Mouse (Mus musculus) CH12.LX (cell line): ENCODE measurements around the gene Haus4.

Source experiments
- BHLHE40 ChIP-seq: IDR thresholded peaks from 2 replicates; pipeline ENCODE4 v1.6.1; 2011; ENCODE audit warnings: mild to moderate bottlenecking, low read depth, low read length, improper control_type of control experiment
- CHD1 ChIP-seq: IDR thresholded peaks from 2 replicates; pipeline ENCODE4 v1.6.1; 2012; ENCODE audit warnings: low read depth, low read length, improper control_type of control experiment, inconsistent platforms
- CTCF ChIP-seq, 2 experiments: IDR thresholded peaks in 1 of 2; conservative IDR thresholded peaks in 1 of 2; 2 replicates each; pipeline ENCODE4 v1.5.1; 2011 to 2012; ENCODE audit warnings: low read depth in 2 of 2, low read length in 2 of 2, improper control_type of control experiment in 1 of 2, inconsistent platforms in 1 of 2, mild to moderate bottlenecking in 1 of 2, moderate library complexity in 1 of 2
- E2F4 ChIP-seq: IDR thresholded peaks from 2 replicates; pipeline ENCODE4 v1.6.1; 2011; ENCODE audit warnings: low read depth, low read length, improper control_type of control experiment; ENCODE audit not compliant: insufficient replicate concordance
- EP300 ChIP-seq: IDR thresholded peaks from 2 replicates; pipeline ENCODE4 v1.6.1; 2011; ENCODE audit warnings: low read length, improper control_type of control experiment
- HCFC1 ChIP-seq: IDR thresholded peaks from 2 replicates; pipeline ENCODE4 v1.6.1; 2012; ENCODE audit warnings: low read depth, mild to moderate bottlenecking, inconsistent platforms, low read length, improper control_type of control experiment
- JUN ChIP-seq: IDR thresholded peaks from 2 replicates; pipeline ENCODE4 v1.6.1; 2011; ENCODE audit warnings: low read depth, mild to moderate bottlenecking, low read length, improper control_type of control experiment, moderate library complexity; ENCODE audit not compliant: insufficient read depth
- MAFK ChIP-seq: IDR thresholded peaks from 2 replicates; pipeline ENCODE4 v1.6.1; 2011; ENCODE audit warnings: low read length, improper control_type of control experiment; ENCODE audit not compliant: insufficient replicate concordance
- PAX5 ChIP-seq: IDR thresholded peaks from 2 replicates; pipeline ENCODE4 v1.6.1; 2012; ENCODE audit warnings: low read length, inconsistent platforms, mixed read lengths
- POLR2A ChIP-seq: IDR thresholded peaks from 2 replicates; pipeline ENCODE4 v1.6.1; 2011; ENCODE audit warnings: low read depth, mild to moderate bottlenecking, improper control_type of control experiment, low read length
- USF1 ChIP-seq: IDR thresholded peaks from 2 replicates; pipeline ENCODE4 v1.6.1; 2014; ENCODE audit warnings: low read depth, mild to moderate bottlenecking, inconsistent platforms, low read length, improper control_type of control experiment
- ZKSCAN1 ChIP-seq: IDR thresholded peaks from 2 replicates; pipeline ENCODE4 v1.6.1; 2012; ENCODE audit warnings: low read depth, inconsistent platforms, low read length, improper control_type of control experiment, borderline replicate concordance
- ZMIZ1 ChIP-seq: IDR thresholded peaks from 2 replicates; pipeline ENCODE4 v1.6.1; 2012; ENCODE audit warnings: low read depth, mild to moderate bottlenecking, inconsistent platforms, low read length, improper control_type of control experiment

GRCm38 (mm10) chr14:54603686-54604085 is 49.3 kb upstream of the Haus4 start:
- TF ChIP-seq CTCF (conservative IDR thresholded peaks at IDR 0.05 in 1 of 2, IDR thresholded peaks at IDR 0.05 in 1 of 2; ENCODE audit: low read depth in 2 of 2, low read length in 2 of 2), result no peak
- TF ChIP-seq EP300, result no peak
- no peak for TF ChIP-seq POLR2A
- TF ChIP-seq HCFC1, result no peak
- TF ChIP-seq E2F4, result no peak
- no peak for TF ChIP-seq JUN
- TF ChIP-seq USF1, result no peak
- no peak for TF ChIP-seq ZKSCAN1
- TF ChIP-seq MAFK, result no peak
- no peak for TF ChIP-seq ZMIZ1
- TF ChIP-seq BHLHE40, result no peak
- no peak for TF ChIP-seq CHD1
- no peak for TF ChIP-seq PAX5
